Mouse (Mus musculus) right cerebral cortex, postnatal 25 days (tissue): ENCODE data around the gene Tro.

Experiments
- DNase-seq: peaks from one replicate; pipeline ENCODE4 v3.0.0; 2022

Gene Tro

DNA sequence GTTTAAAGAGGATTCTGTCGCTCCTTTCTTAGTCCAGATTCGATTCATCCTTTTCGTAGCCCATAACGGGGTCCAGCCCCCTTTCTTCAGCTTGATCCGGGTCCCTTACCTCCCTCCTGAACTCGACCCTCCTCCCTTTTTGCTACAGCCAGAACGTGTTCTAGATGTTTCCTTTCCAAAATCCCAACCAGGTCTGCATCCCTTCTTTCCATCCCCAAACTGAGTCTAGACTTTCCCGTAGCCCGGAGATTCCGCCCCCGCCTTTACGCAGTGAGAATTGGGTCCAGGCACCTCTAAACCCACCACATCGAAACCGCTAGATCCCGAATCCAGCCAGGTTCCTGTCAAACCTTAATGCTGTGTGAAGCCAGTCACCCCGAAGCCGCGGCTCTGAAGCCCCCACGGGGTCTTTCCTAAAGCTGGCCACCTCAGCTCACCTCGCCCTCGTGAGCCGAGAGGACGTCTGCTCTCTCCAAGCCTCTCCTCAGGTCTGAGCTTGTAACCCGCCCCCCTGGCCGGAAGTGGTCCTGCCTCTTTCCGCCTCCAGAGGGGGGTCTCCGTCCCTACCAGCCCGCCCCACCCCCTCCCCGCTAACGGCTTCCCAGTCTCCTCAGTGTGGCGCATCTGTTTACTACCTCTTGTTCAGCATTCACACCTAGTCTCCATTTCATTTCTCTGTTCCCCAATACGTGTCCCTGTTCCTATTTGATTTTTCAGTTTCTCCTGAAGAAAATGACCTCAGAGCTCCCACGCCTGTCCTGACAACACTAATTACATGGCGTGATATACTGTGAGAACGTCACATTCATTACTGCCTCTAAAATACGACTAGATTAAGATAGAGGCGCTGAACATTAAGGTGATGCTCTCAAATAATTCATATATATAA lies at the start of gene Tro:
Tro (minus strand) TSS at position 676 of the 889 bp plus-strand sequence.
- DNase-seq, result peak; percentile 47

- no peak for DNase-seq
Measured at GRCm38 (mm10) chrX:150677505-150677904, 20.1 kb upstream of the Tro start.

DNA sequence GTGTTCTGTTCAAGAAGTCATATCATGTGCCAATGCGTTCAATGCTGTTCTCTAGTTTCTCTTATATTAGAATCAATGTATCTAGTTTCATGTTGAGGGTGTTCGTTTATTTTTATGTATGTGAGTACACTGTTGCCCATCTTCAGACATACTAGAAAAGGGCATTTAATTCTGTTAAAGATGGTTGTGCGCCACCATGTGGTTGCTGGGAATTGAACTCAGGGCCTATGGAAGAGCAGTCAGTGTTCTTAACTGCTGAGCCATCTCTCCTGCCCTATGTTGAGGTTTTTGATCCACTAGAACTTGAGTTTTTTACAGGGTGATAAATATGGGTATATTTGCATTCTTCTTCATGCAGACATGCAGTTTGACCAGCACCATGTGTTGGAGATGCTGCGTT lies 5.4 kb upstream of the Tro start:
- no peak for DNase-seq

DNA sequence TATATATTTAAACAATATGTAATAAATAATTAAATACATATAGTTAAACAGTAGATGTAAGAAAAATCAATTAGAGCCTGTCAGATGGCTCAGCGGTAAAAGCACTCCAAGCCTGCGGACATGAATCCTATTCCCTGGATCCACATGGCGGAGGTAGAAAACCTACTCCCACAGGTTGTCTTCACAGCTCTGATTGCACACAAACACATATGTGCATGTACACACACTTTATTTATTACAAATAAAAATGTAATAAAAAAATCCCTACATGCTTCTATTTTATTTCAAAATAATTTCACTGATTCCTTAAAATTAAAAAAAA lies 375 bp upstream of the Tro start:
- DNase-seq, result no peak

- DNase-seq, result peak; percentile 42
Measured at GRCm38 (mm10) chrX:150656122-150656907, 1.1 kb downstream of the Tro start.

GRCm38 (mm10) chrX:150636421-150636820 lies 21.0 kb downstream of the Tro start:
- DNase-seq, result no peak

DNA sequence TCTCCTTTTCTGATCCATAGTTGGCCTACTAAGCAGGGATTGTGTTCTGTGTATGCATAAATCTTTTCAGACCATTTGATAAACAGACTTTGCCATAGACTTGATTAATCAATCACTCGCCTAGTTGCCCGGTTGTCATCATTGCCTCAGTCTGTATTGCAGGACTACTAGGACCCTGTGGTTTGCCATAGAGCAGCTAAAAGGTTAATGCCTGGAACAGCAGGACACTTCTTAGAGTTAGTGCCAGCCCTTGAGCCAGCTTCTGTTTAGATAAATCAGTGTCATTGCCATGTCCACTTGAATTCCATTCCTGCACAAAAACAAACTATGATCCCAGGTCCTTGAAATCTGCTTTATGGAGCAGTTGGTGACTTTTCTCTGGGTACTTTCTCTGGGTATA lies 58.5 kb downstream of the Tro start:
- DNase-seq, result no peak
